Mouse (Mus musculus) cerebellum, postnatal 14 days (tissue): ENCODE results near the gene Cd200r4.

ENCODE experiments used
- DNase-seq, 2 experiments: peaks; one replicate each; pipeline ENCODE4 v3.0.0; 2021; ENCODE audit warnings: mixed read lengths in 2 of 2

The Cd200r4 gene

GRCm38 (mm10) chr16:44877595-44877994 lies 66.1 kb downstream of the Cd200r4 start:
- no peak for DNase-seq
